Mouse (Mus musculus) ES-E14 (cell line): ENCODE measurements around the gene Telo2. TPM values are rescaled to one million over a fixed set of nuclear protein-coding genes. Genes with fewer than 3 reads are reported as not detected.

Experiments
- DNase-seq: peaks from one replicate; pipeline ENCODE4 v3.0.0-alpha.2; 2013; ENCODE audit warnings: low read depth, low spot score
- H3K27ac ChIP-seq: 2 replicates; pipeline ENCODE4 v1.5.1; 2012; ENCODE audit warnings: low read depth, mild to moderate bottlenecking, low read length, moderate library complexity, mixed read lengths; ENCODE audit not compliant: poor library complexity, insufficient read depth, severe bottlenecking
- H3K36me3 ChIP-seq: 2 replicates; pipeline ENCODE4 v1.6.1; 2012; ENCODE audit warnings: mild to moderate bottlenecking, low read length, moderate library complexity, mixed read lengths; ENCODE audit not compliant: control insufficient read depth, poor library complexity, insufficient read depth, severe bottlenecking
- H3K4me1 ChIP-seq, 2 experiments: fragments of 150-350 bp in 1 of 2; sonication (generic) in 1 of 2; 2 replicates each; pipeline ENCODE4 v1.6.1; 2012; ENCODE audit warnings: low read length in 2 of 2, mild to moderate bottlenecking in 1 of 2, mixed read lengths in 1 of 2; ENCODE audit not compliant: control insufficient read depth in 2 of 2, insufficient read depth in 2 of 2, poor library complexity in 1 of 2
- H3K4me3 ChIP-seq, 2 experiments: fragments of 150-350 bp in 1 of 2; sonication (generic) in 1 of 2; 2 replicates each; pipeline ENCODE4 v1.5.1; 2012; ENCODE audit warnings: low read length in 2 of 2, low read depth in 1 of 2, mild to moderate bottlenecking in 1 of 2, mixed read lengths in 1 of 2; ENCODE audit not compliant: insufficient read depth in 1 of 2, poor library complexity in 1 of 2, severe bottlenecking in 1 of 2
- H3K9ac ChIP-seq: 2 replicates; pipeline ENCODE4 v1.6.1; 2012; ENCODE audit warnings: low read depth, mild to moderate bottlenecking, low read length, mixed read lengths; ENCODE audit not compliant: poor library complexity, insufficient read depth, severe bottlenecking
- H3K9me3 ChIP-seq: fragments of 150-350 bp; sonication (generic); 2 replicates; pipeline ENCODE4 v1.6.1; 2012; ENCODE audit warnings: low read depth, mild to moderate bottlenecking, low read length; ENCODE audit not compliant: control insufficient read depth, insufficient read depth
- CHD2 ChIP-seq: IDR thresholded peaks from 2 replicates; pipeline ENCODE4 v1.6.1; 2014; ENCODE audit warnings: mild to moderate bottlenecking, low read depth, low read length, inconsistent platforms
- HCFC1 ChIP-seq: IDR thresholded peaks from 2 replicates; pipeline ENCODE4 v1.6.1; 2012; ENCODE audit warnings: low read length, inconsistent platforms, borderline replicate concordance; ENCODE audit not compliant: insufficient read depth
- MAFK ChIP-seq: IDR thresholded peaks from 2 replicates; pipeline ENCODE4 v1.6.1; 2014; ENCODE audit warnings: mild to moderate bottlenecking, low read depth, low read length, inconsistent platforms; ENCODE audit not compliant: insufficient read depth
- ZC3H11A ChIP-seq: IDR thresholded peaks from 2 replicates; pipeline ENCODE4 v1.6.1; 2012; ENCODE audit warnings: low read depth, mild to moderate bottlenecking, inconsistent platforms, low read length, borderline replicate concordance
- ZNF384 ChIP-seq: IDR thresholded peaks from 2 replicates; pipeline ENCODE4 v1.6.1; 2012; ENCODE audit warnings: low read depth, low read length, inconsistent platforms
- in situ Hi-C, 2 experiments: fragments of 600-800 bp; cut with MboI; formaldehyde crosslinking; loops; one replicate each; pipeline ENCODE4 v1.15.1; 2025; ENCODE audit warnings: low sequenced_read_pairs in 2 of 2, inconsistent platforms in 1 of 2; ENCODE audit not compliant: unreplicated experiment in 2 of 2
- total RNA-seq: library from RNA; depleted of rRNA; stranded (reverse); fragments of 300-350 nt; gene quantifications from 2 replicates; pipeline ENCODE4 v1.2.3, GENCODE M21; 2012

Gene Telo2
- total RNA-seq, 1 experiment, result 34.2 TPM

DNA sequence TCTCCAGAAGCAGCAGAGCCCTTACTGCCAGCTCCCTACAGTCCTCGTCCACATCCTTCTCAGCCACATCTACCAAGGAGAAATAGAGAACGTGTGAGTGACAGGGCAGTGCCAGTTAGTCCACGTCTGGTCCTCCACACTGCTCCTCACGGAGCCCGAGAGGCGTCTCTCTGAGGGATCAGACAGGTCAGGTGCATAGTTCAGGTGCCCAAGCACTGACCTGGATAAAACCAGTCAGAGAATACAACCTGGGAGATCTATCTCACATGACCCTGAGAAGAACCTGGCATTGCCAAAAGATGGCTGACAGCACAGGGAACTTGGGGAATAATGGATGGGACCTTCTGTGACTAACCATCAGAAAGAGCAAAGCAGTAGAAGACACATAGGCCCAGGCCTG is 15.7 kb downstream of the Telo2 start:
- H3K9me3 ChIP-seq, result no peaks in the 10 kb centered on the region
- in situ Hi-C loops, result no loop called here
- DNase-seq, result no peak
- H3K4me3 ChIP-seq, result no peak overlapping the region
- H3K27ac ChIP-seq, result no peak overlapping the region
- peaks cover 41% of the 10 kb centered on the region for H3K36me3 ChIP-seq
- TF ChIP-seq ZC3H11A, result no peak
- no peak for TF ChIP-seq MAFK
- TF ChIP-seq ZNF384, result no peak
- no peak for TF ChIP-seq CHD2
- TF ChIP-seq HCFC1, result no peak
- no peak overlapping the region for H3K9ac ChIP-seq
- H3K4me1 ChIP-seq, result no peaks in the 10 kb centered on the region

DNA sequence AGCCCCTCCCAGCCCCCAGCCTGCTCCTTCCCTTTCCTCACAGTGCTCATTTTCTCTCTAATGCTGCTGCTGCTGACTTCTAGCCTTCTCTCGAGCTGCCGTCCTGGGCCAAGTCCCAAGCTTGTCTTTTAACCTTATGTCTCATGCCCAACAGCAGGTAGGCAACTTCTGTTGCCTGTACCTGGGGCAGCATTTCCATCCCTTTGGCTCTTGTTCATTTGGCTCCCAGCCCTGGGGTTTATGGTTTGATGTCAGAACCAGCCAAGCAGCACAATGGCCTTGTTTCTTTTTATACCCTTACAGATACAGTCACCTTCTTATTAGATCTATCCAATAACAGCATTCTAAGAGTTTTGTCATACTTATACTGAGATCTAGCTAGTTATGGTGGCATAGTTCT is 19.5 kb downstream of the Telo2 start:
- Histone ChIP-seq H3K36me3 (peaks cover 18% of the 10 kb centered on the region), H3K9ac (no peak overlapping the region), H3K4me1 (no peaks in the 10 kb centered on the region), H3K27ac (no peak overlapping the region), H3K4me3 (no peak overlapping the region), H3K9me3 (no peaks in the 10 kb centered on the region)
- DNase-seq, result no peak
- in situ Hi-C loops, result no loop called here
- TF ChIP-seq HCFC1 (no peak), ZNF384 (no peak), ZC3H11A (no peak), CHD2 (no peak), MAFK (no peak)

DNA sequence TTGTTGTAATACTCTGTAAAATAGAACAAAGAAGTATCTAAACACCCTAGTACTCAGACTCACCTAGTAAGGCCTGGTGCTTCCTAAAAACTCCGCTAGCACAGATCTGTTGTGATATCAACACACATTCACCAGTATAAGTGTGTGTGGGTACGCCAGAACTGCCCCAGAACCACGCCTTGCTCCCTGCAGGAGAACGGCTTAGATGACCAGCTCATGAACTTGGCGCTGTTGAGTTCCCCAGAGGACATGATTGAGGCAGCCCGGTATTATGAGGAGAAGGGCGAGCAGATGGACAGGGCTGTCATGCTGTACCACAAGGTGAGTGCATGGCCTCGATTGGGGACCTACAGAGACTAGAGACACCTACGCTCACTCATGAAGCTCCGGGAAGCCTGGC is 25.3 kb downstream of the Telo2 start:
- Histone ChIP-seq H3K36me3 (peaks cover 4% of the 10 kb centered on the region; the same call in 1 of the 2 replicates), H3K4me3 (no peak overlapping the region), H3K9me3 (no peaks in the 10 kb centered on the region), H3K27ac (no peak overlapping the region), H3K9ac (no peak overlapping the region), H3K4me1 (no peaks in the 10 kb centered on the region)
- TF ChIP-seq CHD2, result no peak
- no peak for TF ChIP-seq ZC3H11A
- TF ChIP-seq MAFK, result no peak
- TF ChIP-seq ZNF384, result no peak
- in situ Hi-C loops, result no loop called here
- DNase-seq, result no peak

DNA sequence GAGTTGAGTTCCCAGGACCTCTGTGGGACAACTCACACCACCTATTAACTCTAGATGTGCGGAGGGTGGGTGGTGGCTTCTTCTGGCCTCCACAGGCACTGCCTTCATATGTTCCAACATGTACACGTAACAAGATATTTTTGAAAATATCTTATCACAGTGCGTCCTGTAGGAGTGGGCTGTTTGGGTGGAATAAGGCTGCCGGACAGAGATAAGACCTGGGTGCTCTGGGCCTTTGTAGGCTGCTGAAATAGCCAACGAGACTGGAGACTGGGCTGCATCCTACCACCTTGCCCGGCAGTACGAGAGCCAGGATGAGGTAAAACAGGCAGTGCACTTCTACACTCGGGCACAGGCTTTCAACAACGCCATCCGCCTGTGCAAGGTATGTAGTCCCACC is 26.6 kb downstream of the Telo2 start:
- Histone ChIP-seq H3K4me3 (no peak overlapping the region), H3K4me1 (no peaks in the 10 kb centered on the region), H3K9me3 (no peaks in the 10 kb centered on the region), H3K36me3 (peaks cover 4% of the 10 kb centered on the region; the same call in 1 of the 2 replicates), H3K9ac (no peak overlapping the region), H3K27ac (no peak overlapping the region; the same call in 1 of the 2 replicates)
- DNase-seq, result no peak
- TF ChIP-seq MAFK (no peak), ZNF384 (no peak), CHD2 (no peak), ZC3H11A (no peak), HCFC1 (no peak)
- in situ Hi-C loops, result no loop called here

DNA sequence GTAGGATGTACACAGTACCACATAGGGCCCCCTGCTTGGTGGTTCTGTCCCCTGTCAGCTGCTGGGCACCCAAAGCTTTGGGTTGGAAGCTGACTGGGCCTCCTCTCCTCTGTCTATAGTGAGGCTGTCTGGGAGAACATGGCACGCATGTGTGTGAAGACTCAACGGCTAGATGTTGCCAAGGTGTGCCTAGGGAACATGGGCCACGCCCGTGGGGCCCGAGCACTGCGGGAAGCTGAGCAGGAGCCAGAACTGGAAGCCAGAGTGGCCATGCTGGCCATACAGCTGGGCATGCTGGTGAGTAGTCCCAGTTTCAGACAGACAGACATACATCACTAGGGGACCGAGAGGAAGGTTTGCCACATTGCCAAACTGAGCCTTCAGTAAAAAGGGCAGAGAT is 29.0 kb downstream of the Telo2 start:
- in situ Hi-C loops, result no loop called here
- Histone ChIP-seq H3K9me3 (no peaks in the 10 kb centered on the region), H3K36me3 (peaks cover 4% of the 10 kb centered on the region; the same call in 1 of the 2 replicates), H3K9ac (no peak overlapping the region), H3K4me1 (no peaks in the 10 kb centered on the region; a peak in 1 of 4 replicates), H3K4me3 (no peak overlapping the region), H3K27ac (no peak overlapping the region)
- TF ChIP-seq ZC3H11A (no peak), CHD2 (no peak), MAFK (no peak), ZNF384 (no peak)
- no peak for DNase-seq
